Mouse (Mus musculus) mouse embryonic stem cell (cell line): ENCODE results near the gene Olfr799.

Experiments used
- in situ Hi-C, 2 experiments: fragments of 300-500 bp; cut with MboI; formaldehyde crosslinking; loops; 1 replicate in 1 of 2; 3 replicates in 1 of 2; pipeline ENCODE4 v1.14.3; 2019 to 2020; ENCODE audit warnings: low sequenced_read_pairs in 2 of 2, low pct_unique_long_range_greater_than_20kb in 1 of 2, mixed read lengths in 1 of 2; ENCODE audit not compliant: unreplicated experiment in 1 of 2

Gene Olfr799

GRCm38 (mm10) chr10:129637184-129637583 is at the start of gene Olfr799:
Gene Olfr799 (plus strand): TSS chr10:129637484.
- in situ Hi-C loops = no loop called here

- in situ Hi-C loops = no loop called here
These were observed 24.8 kb upstream of the Olfr799 start, which contains the start of gene Olfr796 for GRCm38 (mm10) chr10:129612470-129612869. Gene Olfr796 (minus strand): TSS chr10:129612570.

- in situ Hi-C loops = no loop called here
These were observed 15.6 kb upstream of the Olfr799 start for GRCm38 (mm10) chr10:129621724-129622123.

GRCm38 (mm10) chr10:129623251-129623650 is 14.0 kb upstream of the Olfr799 start:
- in situ Hi-C loops = no loop called here

- in situ Hi-C loops = no loop called here
These were observed 9.4 kb upstream of the Olfr799 start, which contains the start of gene Olfr798 for GRCm38 (mm10) chr10:129627834-129628233. Gene Olfr798 (minus strand): TSS chr10:129627934.

- in situ Hi-C loops = no loop called here
These were observed 14.5 kb downstream of the Olfr799 start for GRCm38 (mm10) chr10:129651763-129652162.

GRCm38 (mm10) chr10:129657394-129657793 is 20.1 kb downstream of the Olfr799 start, which contains the start of gene Olfr800:
Gene Olfr800 (plus strand): TSS chr10:129657694.
- in situ Hi-C loops = no loop called here

- in situ Hi-C loops = no loop called here
These were observed 36.5 kb downstream of the Olfr799 start, which contains the start of gene Olfr801 for GRCm38 (mm10) chr10:129673765-129674164. Gene Olfr801 (minus strand): TSS chr10:129673865.

GRCm38 (mm10) chr10:129688069-129688468 is 50.8 kb downstream of the Olfr799 start, which contains the start of gene Olfr802:
Gene Olfr802 (minus strand): TSS chr10:129688169.
- in situ Hi-C loops = no loop called here

GRCm38 (mm10) chr10:129694186-129694585 is 56.9 kb downstream of the Olfr799 start, which contains the start of gene Olfr803:
Gene Olfr803 (minus strand): TSS chr10:129694286.
- in situ Hi-C loops = no loop called here
